Mouse (Mus musculus) bone marrow macrophage, adult 2 months (primary cell): Measurements from ENCODE around the gene Krt31. TPM values are rescaled to one million over a fixed set of nuclear protein-coding genes. Genes with fewer than 3 reads are reported as not detected.

Experiments
- H3K27ac ChIP-seq: 2 replicates; pipeline ENCODE4 v1.5.1; 2012; ENCODE audit warnings: low read depth, low read length; ENCODE audit not compliant: insufficient read depth
- H3K4me1 ChIP-seq: 2 replicates; pipeline ENCODE4 v1.6.1; 2012; ENCODE audit warnings: low read length; ENCODE audit not compliant: control insufficient read depth, insufficient read depth
- H3K4me3 ChIP-seq: 2 replicates; pipeline ENCODE4 v1.5.1; 2012; ENCODE audit warnings: mild to moderate bottlenecking, low read length, moderate library complexity; ENCODE audit not compliant: insufficient read depth
- CTCF ChIP-seq: IDR thresholded peaks from 2 replicates; pipeline ENCODE4 v1.5.1; 2012; ENCODE audit warnings: low read depth, mild to moderate bottlenecking, low read length, moderate library complexity
- POLR2A ChIP-seq: IDR thresholded peaks from 2 replicates; pipeline ENCODE4 v1.6.1; 2012; ENCODE audit warnings: mild to moderate bottlenecking, low read depth, low read length, borderline replicate concordance
- polyA plus RNA-seq: library from polyadenylated mRNA; stranded (reverse); fragments of >200 nt; gene quantifications from 2 replicates; pipeline ENCODE4 v1.2.4, GENCODE M21; 2012; ENCODE audit not compliant: missing spikeins, insufficient read depth, insufficient read length

The Krt31 gene
- polyA plus RNA-seq, 1 experiment = not detected

- no peak overlapping the region for H3K27ac ChIP-seq
- no peak for TF ChIP-seq CTCF
- TF ChIP-seq POLR2A = no peak
- no peak overlapping the region for H3K4me3 ChIP-seq
- no peaks in the 10 kb centered on the region for H3K4me1 ChIP-seq
These were observed 39.7 kb downstream of the Krt31 start for GRCm38 (mm10) chr11:100010682-100011081.

- H3K27ac ChIP-seq = no peak overlapping the region
- no peaks in the 10 kb centered on the region for H3K4me1 ChIP-seq
- no peak overlapping the region for H3K4me3 ChIP-seq
- TF ChIP-seq CTCF = no peak
- no peak for TF ChIP-seq POLR2A
These were observed 42.0 kb downstream of the Krt31 start for GRCm38 (mm10) chr11:100008336-100008735.

DNA sequence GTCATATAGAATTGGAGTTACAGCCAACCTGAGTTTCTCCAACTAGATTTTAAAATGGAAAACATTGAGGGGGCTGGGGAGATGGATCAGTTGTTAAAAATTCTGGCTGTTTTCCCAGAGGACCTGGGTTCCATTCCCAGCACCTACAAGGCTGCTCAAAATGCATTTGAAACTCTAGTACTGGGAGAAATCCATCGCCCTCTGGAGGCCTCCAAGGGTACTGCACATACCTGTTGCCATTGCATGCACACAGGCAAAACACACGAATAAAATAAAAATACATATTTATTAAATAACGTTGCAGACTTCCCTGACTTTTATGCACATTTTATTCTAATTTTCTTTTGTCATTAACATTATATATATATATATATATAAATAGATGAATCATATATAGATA lies 43.7 kb downstream of the Krt31 start:
- H3K27ac ChIP-seq = no peak overlapping the region
- H3K4me1 ChIP-seq = no peaks in the 10 kb centered on the region
- no peak overlapping the region for H3K4me3 ChIP-seq
- TF ChIP-seq POLR2A (no peak), CTCF (no peak)

DNA sequence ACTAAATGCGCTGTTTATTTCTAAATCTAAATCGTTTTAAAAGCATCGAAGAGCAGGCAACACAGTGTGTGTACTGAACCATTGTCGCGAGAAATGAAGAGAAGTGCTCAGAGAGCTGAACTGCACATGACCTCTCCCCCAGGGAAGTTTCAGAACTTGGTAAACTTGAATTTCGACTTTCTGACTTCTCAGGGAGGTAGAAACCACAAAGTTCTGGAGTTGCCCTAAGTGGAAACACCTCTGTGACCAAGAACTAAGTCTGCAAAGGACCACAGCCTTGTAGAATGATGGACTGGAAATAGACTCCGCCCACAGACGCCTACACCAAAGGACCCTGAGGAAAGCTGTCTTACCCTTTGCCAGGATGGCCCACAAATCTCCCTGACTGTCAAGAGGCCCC lies 44.4 kb downstream of the Krt31 start:
- Histone ChIP-seq H3K4me3 (no peak overlapping the region), H3K27ac (no peak overlapping the region), H3K4me1 (no peaks in the 10 kb centered on the region)
- TF ChIP-seq POLR2A = no peak

DNA sequence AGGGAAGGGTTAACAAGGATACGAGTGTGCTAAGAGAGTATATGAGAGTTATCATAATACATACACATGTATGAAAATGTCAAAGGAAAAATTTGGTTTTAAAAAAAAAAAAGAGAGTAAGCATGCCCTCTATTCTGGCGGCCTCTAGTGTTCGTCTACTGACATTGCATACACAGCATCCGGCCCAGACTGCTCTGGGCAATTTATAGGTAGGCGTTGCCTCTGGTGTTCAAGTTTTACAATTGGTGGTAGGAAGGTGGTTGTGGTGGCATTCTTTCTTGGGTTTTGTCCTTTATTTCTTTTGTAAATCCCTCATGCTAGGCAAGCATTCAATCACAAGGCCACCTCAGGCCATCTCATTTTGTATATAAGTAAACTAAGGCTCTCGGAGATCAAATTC lies 45.5 kb downstream of the Krt31 start:
- peak; percentile 50 for TF ChIP-seq CTCF
- TF ChIP-seq POLR2A = no peak
- H3K4me1 ChIP-seq = no peaks in the 10 kb centered on the region
- H3K4me3 ChIP-seq = no peak overlapping the region
- no peak overlapping the region for H3K27ac ChIP-seq

DNA sequence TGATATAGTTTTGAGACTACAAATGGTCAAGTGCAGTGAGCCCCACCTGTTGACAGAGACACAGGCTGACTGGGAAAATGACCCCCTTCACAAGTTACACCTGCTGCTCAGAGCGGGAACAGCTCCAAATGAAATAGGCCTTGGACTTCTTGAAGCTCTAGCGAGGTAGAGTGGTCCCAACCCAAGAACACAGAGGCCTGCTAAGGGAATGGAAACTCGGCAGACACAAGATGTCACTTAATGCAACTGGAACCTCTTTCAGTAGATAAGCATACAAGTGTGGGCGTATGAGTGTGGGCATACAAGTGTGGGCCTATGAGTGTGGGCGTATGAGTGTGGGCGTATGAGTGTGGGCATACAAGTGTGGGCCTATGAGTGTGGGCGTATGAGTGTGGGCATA lies 51.3 kb downstream of the Krt31 start:
- TF ChIP-seq POLR2A = no peak
- TF ChIP-seq CTCF = no peak
- no peaks in the 10 kb centered on the region for H3K4me1 ChIP-seq
- H3K4me3 ChIP-seq = no peak overlapping the region
- no peak overlapping the region for H3K27ac ChIP-seq

Other genes starting within 250 kb of the Krt31 start
- gene Gm11554, start 246.1 kb downstream of the Krt31 start, polyA plus RNA-seq = not detected in 2 replicates
- gene Krtap4-13, start 240.7 kb downstream of the Krt31 start, polyA plus RNA-seq = not detected in 2 replicates
- not detected in 2 replicates for gene Gm11564, start 234.9 kb downstream of the Krt31 start, polyA plus RNA-seq
- not detected in 2 replicates for gene 2300003K06Rik, start 212.5 kb downstream of the Krt31 start, polyA plus RNA-seq
- gene Krtap4-16, start 198.9 kb downstream of the Krt31 start, polyA plus RNA-seq = not detected in 2 replicates
- gene Gm11568, start 192.6 kb downstream of the Krt31 start, polyA plus RNA-seq = not detected in 2 replicates
- not detected in 2 replicates for gene Gm11559, start 186.1 kb downstream of the Krt31 start, polyA plus RNA-seq
- gene Krtap9-1, start 177.2 kb downstream of the Krt31 start, polyA plus RNA-seq = not detected in 2 replicates
- not detected in 2 replicates for gene Gm11567, start 171.4 kb downstream of the Krt31 start, polyA plus RNA-seq
- gene Krtap31-1, start 142.6 kb downstream of the Krt31 start, polyA plus RNA-seq = not detected in 2 replicates
- gene Gm11565, start 135.8 kb downstream of the Krt31 start, polyA plus RNA-seq = not detected in 2 replicates
- not detected in 2 replicates for gene Krtap31-2, start 114.3 kb downstream of the Krt31 start, polyA plus RNA-seq
- not detected in 2 replicates for gene Krtap9-5, start 102.1 kb downstream of the Krt31 start, polyA plus RNA-seq
- gene Krtap29-1, start 71.5 kb downstream of the Krt31 start, polyA plus RNA-seq = not detected in 2 replicates
- gene Krtap16-1, start 64.0 kb downstream of the Krt31 start, polyA plus RNA-seq = not detected in 2 replicates
- gene Krtap17-1, start 56.6 kb downstream of the Krt31 start, polyA plus RNA-seq = not detected in 2 replicates
- not detected in 2 replicates for gene Krt33a, start 34.3 kb downstream of the Krt31 start, polyA plus RNA-seq
- gene Krt33b, start 20.7 kb downstream of the Krt31 start, polyA plus RNA-seq = not detected in 2 replicates
- gene Krt34, start 9.0 kb downstream of the Krt31 start, polyA plus RNA-seq = not detected in 2 replicates
- gene Krt32, start 37.7 kb upstream of the Krt31 start, polyA plus RNA-seq = not detected in 2 replicates
- gene Krt35, start 45.7 kb upstream of the Krt31 start, polyA plus RNA-seq = not detected in 2 replicates
- gene Krt36, start 55.1 kb upstream of the Krt31 start, polyA plus RNA-seq = not detected in 2 replicates
- not detected in 2 replicates for gene Krt13, start 71.0 kb upstream of the Krt31 start, polyA plus RNA-seq
- not detected in 2 replicates for gene Krt15, start 85.4 kb upstream of the Krt31 start, polyA plus RNA-seq
- gene Krt19, start 98.1 kb upstream of the Krt31 start, polyA plus RNA-seq = not detected in 2 replicates
- not detected in 2 replicates for gene Krt9, start 142.7 kb upstream of the Krt31 start, polyA plus RNA-seq
- not detected in 2 replicates for gene Krt14, start 157.0 kb upstream of the Krt31 start, polyA plus RNA-seq
- gene Krt16, start 198.4 kb upstream of the Krt31 start, polyA plus RNA-seq = not detected in 2 replicates
- gene Krt17, start 210.5 kb upstream of the Krt31 start, polyA plus RNA-seq = not detected in 2 replicates
- gene Krt42, start 219.3 kb upstream of the Krt31 start, polyA plus RNA-seq = not detected in 2 replicates